Mouse (Mus musculus) stomach, embryonic 14.5 days (tissue): ENCODE data around the gene Banf1. TPM values are rescaled to one million over a fixed set of nuclear protein-coding genes. Genes with fewer than 3 reads are reported as not detected.

Experiments used
- ATAC-seq: fragments of 200-750 bp; cut with Nextera tagmentation; 2 replicates; pipeline ENCODE4 v1.8.0; 2017; ENCODE audit warnings: low read depth, moderate TSS enrichment; ENCODE audit not compliant: insufficient number of reproducible peaks, insufficient read depth, low FRiP score
- H3K27ac ChIP-seq: fragments of 300-500 bp; sonication (generic); 2 replicates; pipeline ENCODE4 v1.5.1; 2014; ENCODE audit warnings: mild to moderate bottlenecking, low read length, moderate library complexity, mixed read lengths
- H3K27me3 ChIP-seq: fragments of 300-500 bp; sonication (generic); 2 replicates; pipeline ENCODE4 v1.6.1; 2014; ENCODE audit warnings: low read length, control low read depth, mixed read lengths; ENCODE audit not compliant: control insufficient read depth, insufficient read depth
- H3K36me3 ChIP-seq: fragments of 300-500 bp; sonication (generic); 2 replicates; pipeline ENCODE4 v1.6.1; 2014; ENCODE audit warnings: mild to moderate bottlenecking, control low read depth, low read length, moderate library complexity, mixed read lengths; ENCODE audit not compliant: control insufficient read depth, insufficient read depth
- H3K4me1 ChIP-seq: fragments of 300-500 bp; sonication (generic); 2 replicates; pipeline ENCODE4 v1.6.1; 2014; ENCODE audit warnings: low read length, control low read depth, mixed read lengths; ENCODE audit not compliant: control insufficient read depth, insufficient read depth
- H3K4me2 ChIP-seq: fragments of 300-500 bp; sonication (generic); replicated peaks from 2 replicates; pipeline ENCODE4 v1.6.1; 2014; ENCODE audit warnings: low read depth, low read length, control low read depth
- H3K4me3 ChIP-seq: fragments of 300-500 bp; sonication (generic); 2 replicates; pipeline ENCODE4 v1.5.1; 2014; ENCODE audit warnings: low read depth, low read length, control low read depth
- H3K9ac ChIP-seq: fragments of 300-500 bp; sonication (generic); replicated peaks from 2 replicates; pipeline ENCODE4 v1.6.1; 2014; ENCODE audit warnings: low read depth, mild to moderate bottlenecking, control low read depth, low read length, moderate library complexity, mixed read lengths
- H3K9me3 ChIP-seq: fragments of 300-500 bp; sonication (generic); 2 replicates; pipeline ENCODE4 v1.6.1; 2016; ENCODE audit warnings: low read depth, low read length, control low read depth; ENCODE audit not compliant: control insufficient read depth
- WGBS: fragments of 180-500 bp; shearing (Covaris S2); extraction: QIAGEN DNeasy Blood & Tissue Kit; methylation state at CpG from one replicate; pipeline ENCODE4 v1.1.7; 2014; 5-methylcytosine and 5-hydroxymethylcytosine counted together
- polyA plus RNA-seq: library from polyadenylated mRNA; unstranded; fragments of >200 nt; fragmentation: Nextera tagmentation; extraction: Ambion mirVana; gene quantifications from 2 replicates; pipeline ENCODE4 v1.2.1, GENCODE M21; 2014

Gene Banf1
- polyA plus RNA-seq, result 434 and 456 TPM in 2 replicates

- Histone ChIP-seq H3K36me3 (peaks cover 49% of the 10 kb centered on the region), H3K4me3 (peak within 1 kb of the TSS; percentile 98), H3K27ac (peak within 1 kb of the TSS; percentile 95), H3K9ac (peak within 1 kb of the TSS; percentile 73), H3K4me2 (peak within 1 kb of the TSS; percentile 80), H3K27me3 (no peaks in the 10 kb centered on the region), H3K9me3 (no peaks in the 10 kb centered on the region), H3K4me1 (peaks cover 17% of the 10 kb centered on the region)
- 1% methylated on average over 33 of the region's 33 CpGs for WGBS
- no peak for ATAC-seq
Observed at GRCm38 (mm10) chr19:5367053-5367359, at the start of gene Banf1. Banf1 (minus strand) TSS chr19:5367168.

DNA sequence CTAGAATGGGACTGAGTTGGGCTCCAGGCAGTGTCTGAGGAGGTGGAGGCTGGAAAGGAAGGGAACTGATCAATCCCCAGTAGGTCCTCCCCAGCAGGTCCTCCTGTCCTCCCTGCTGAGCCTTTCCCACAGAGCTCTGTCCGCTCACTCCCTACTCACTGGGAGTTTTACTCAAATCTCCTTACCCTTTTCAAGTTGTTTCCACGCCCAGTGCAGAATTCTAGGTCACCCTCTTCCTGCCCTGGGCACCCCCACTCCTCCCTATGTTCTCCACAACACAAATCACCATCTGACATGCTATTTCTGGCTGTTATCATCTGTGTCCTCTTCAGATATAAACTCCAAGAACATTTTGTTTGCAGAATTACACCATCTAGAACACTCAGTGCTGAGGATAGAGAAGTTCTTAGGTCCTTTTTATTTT is 47.6 kb upstream of the Banf1 start:
- no peak overlapping the region for H3K4me2 ChIP-seq
- H3K9me3 ChIP-seq, result no peaks in the 10 kb centered on the region
- no peak overlapping the region for H3K4me3 ChIP-seq
- WGBS, result 65% methylated on average over 2 of the region's 2 CpGs
- no peak overlapping the region for H3K27ac ChIP-seq
- no peaks in the 10 kb centered on the region for H3K27me3 ChIP-seq
- no peak for ATAC-seq
- no peaks in the 10 kb centered on the region; the same call in 1 of the 2 replicates for H3K36me3 ChIP-seq
- H3K4me1 ChIP-seq, result no peaks in the 10 kb centered on the region
- H3K9ac ChIP-seq, result no peak overlapping the region

DNA sequence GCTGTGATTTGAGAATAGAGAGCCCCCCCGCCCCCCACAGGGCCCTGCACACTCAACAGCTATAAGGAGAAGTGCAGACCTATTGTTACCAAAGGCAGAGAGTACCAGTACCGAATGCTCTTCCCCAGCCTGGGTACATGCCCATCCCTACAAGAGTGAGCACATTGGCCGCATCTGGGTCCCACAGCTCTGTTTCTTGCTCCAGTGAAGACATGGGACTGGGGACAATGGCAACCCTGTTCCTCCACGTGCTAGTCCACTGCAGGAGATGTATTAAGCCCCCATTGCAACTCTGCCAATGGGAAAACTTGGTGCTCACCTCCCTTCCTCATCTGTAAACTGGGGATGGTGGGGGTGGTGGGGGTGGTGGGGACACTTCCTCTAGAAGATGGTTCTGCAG is 46.9 kb upstream of the Banf1 start:
- H3K9ac ChIP-seq, result no peak overlapping the region
- 79% methylated on average over 4 of the region's 4 CpGs for WGBS

DNA sequence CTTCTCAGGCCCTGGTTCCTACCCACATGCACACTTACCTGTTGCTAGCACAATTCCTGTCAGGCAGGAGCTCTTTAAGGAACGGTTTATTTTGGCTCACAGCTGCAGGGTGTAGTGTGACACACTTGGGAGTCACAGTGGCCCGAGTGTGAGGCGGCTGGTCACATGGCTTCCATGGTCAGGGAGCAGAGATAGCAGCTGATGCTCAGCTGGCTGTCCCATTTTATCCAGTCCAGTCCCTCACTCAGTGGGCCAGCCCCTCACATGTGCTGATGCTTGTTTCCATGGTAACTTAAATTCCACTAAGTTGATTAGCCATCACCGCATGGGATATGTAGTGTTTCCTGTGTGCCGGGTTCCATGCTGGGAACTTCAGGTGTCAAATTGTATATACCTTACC is 45.0 kb upstream of the Banf1 start:
- Histone ChIP-seq H3K9ac (no peak overlapping the region), H3K4me2 (no peak overlapping the region), H3K27ac (no peak overlapping the region), H3K4me3 (no peak overlapping the region), H3K4me1 (peaks cover 3% of the 10 kb centered on the region; the same call in 1 of the 2 replicates), H3K9me3 (no peaks in the 10 kb centered on the region), H3K27me3 (no peaks in the 10 kb centered on the region), H3K36me3 (0 out of 2 replicates have a peak, but pooled peaks cover 2% of the 10 kb centered on the region)
- no peak for ATAC-seq
- 72% methylated on average over 5 of the region's 5 CpGs for WGBS

More for the DNA sequence above, 46.9 kb upstream of the Banf1 start:
- ATAC-seq, result no peak
- Histone ChIP-seq H3K4me2 (no peak overlapping the region), H3K4me3 (no peak overlapping the region), H3K27me3 (no peaks in the 10 kb centered on the region), H3K27ac (no peak overlapping the region), H3K36me3 (0 out of 2 replicates have a peak, but pooled peaks cover 2% of the 10 kb centered on the region), H3K4me1 (no peaks in the 10 kb centered on the region), H3K9me3 (no peaks in the 10 kb centered on the region)

- Histone ChIP-seq H3K9ac (no peak overlapping the region), H3K9me3 (no peaks in the 10 kb centered on the region), H3K4me3 (no peak overlapping the region), H3K4me1 (peaks cover 7% of the 10 kb centered on the region; the same call in 1 of the 2 replicates), H3K36me3 (0 out of 2 replicates have a peak, but pooled peaks cover 2% of the 10 kb centered on the region), H3K27ac (no peak overlapping the region), H3K4me2 (no peak overlapping the region), H3K27me3 (no peaks in the 10 kb centered on the region)
- 74% methylated on average over 5 of the region's 5 CpGs for WGBS
- ATAC-seq, result no peak
Observed at GRCm38 (mm10) chr19:5410641-5411040, 43.7 kb upstream of the Banf1 start.

DNA sequence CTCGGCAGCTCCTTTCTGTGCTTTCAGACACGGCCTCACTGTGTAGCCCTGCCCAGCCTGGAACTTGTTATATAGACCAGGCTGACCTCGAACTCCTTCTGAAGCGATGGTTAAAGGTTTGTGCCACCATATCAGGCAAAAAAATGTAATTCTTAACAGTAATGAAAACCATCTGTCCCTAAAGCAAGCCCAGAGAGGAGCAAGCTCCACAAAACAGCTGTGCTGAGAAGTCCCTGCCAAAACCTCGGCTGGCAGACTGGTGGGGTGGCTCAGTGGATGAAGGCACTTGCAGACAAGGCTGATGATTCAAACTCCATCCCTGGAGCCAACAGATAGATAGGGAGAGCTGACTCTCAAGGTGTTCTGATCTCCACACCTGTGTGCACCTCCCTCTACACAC is 42.1 kb upstream of the Banf1 start:
- no peak overlapping the region for H3K27ac ChIP-seq
- H3K4me3 ChIP-seq, result no peak overlapping the region
- ATAC-seq, result no peak
- no peaks in the 10 kb centered on the region for H3K27me3 ChIP-seq
- WGBS, result 60% methylated on average over 5 of the region's 5 CpGs
- no peak overlapping the region for H3K9ac ChIP-seq
- no peaks in the 10 kb centered on the region for H3K9me3 ChIP-seq
- H3K36me3 ChIP-seq, result 0 out of 2 replicates have a peak, but pooled peaks cover 2% of the 10 kb centered on the region
- peaks cover 8% of the 10 kb centered on the region; the same call in 1 of the 2 replicates for H3K4me1 ChIP-seq
- H3K4me2 ChIP-seq, result no peak overlapping the region

GRCm38 (mm10) chr19:5408057-5409001 is 41.4 kb upstream of the Banf1 start:
- Histone ChIP-seq H3K9ac (no peak overlapping the region), H3K9me3 (no peaks in the 10 kb centered on the region), H3K27me3 (no peaks in the 10 kb centered on the region), H3K4me1 (peaks cover 8% of the 10 kb centered on the region; the same call in 1 of the 2 replicates), H3K27ac (no peak overlapping the region), H3K36me3 (0 out of 2 replicates have a peak, but pooled peaks cover 2% of the 10 kb centered on the region), H3K4me2 (no peak overlapping the region), H3K4me3 (no peak overlapping the region)
- WGBS, result 90% methylated on average over 13 of the region's 13 CpGs
- ATAC-seq, result no peak

DNA sequence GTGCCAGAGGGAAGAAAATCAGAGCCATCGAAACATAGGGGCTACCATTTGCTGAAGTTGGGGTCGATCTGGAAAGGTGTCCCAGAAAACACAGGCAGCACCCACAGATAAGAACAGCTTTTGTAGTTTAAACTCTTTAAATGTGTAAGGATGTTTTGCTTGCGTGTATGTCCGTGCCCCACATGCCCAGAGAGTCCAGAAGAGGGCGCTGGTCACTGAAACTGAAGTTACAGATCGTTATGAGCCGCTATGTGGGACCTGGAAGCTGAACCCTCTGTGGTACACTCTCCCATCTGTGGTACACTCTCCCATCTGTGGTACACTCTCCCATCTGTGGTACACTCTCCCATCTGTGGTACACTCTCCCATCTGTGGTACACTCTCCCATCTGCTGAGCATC is 40.2 kb upstream of the Banf1 start:
- peak overlapping the region; percentile 76 for H3K4me2 ChIP-seq
- peak; percentile 7; the same call in 1 of the 2 replicates for ATAC-seq
- H3K4me1 ChIP-seq, result peaks cover 8% of the 10 kb centered on the region; the same call in 1 of the 2 replicates
- H3K36me3 ChIP-seq, result 0 out of 2 replicates have a peak, but pooled peaks cover 2% of the 10 kb centered on the region
- WGBS, result 10% methylated on average over 7 of the region's 7 CpGs
- H3K27ac ChIP-seq, result peak overlapping the region; percentile 80
- peak overlapping the region; percentile 49 for H3K4me3 ChIP-seq
- H3K27me3 ChIP-seq, result no peaks in the 10 kb centered on the region
- H3K9ac ChIP-seq, result peak overlapping the region; percentile 65; the same call in 1 of the 2 replicates
- no peaks in the 10 kb centered on the region for H3K9me3 ChIP-seq
